Mouse (Mus musculus) ES-Bruce4 (cell line): Measurements from ENCODE around the gene Ssrp1. TPM values are rescaled to one million over a fixed set of nuclear protein-coding genes. Genes with fewer than 3 reads are reported as not detected.

Experiments used
- H3K27ac ChIP-seq: 2 replicates; pipeline ENCODE4 v1.5.1; 2012; ENCODE audit warnings: low read length, inconsistent platforms; ENCODE audit not compliant: insufficient read depth
- H3K27me3 ChIP-seq: 2 replicates; pipeline ENCODE4 v1.6.1; 2012; ENCODE audit warnings: mild to moderate bottlenecking, low read length, inconsistent platforms; ENCODE audit not compliant: control insufficient read depth, poor library complexity, insufficient read depth, severe bottlenecking
- H3K36me3 ChIP-seq: 2 replicates; pipeline ENCODE4 v1.6.1; 2012; ENCODE audit warnings: inconsistent platforms, mild to moderate bottlenecking, low read length, moderate library complexity; ENCODE audit not compliant: control insufficient read depth, poor library complexity, insufficient read depth, severe bottlenecking
- H3K4me1 ChIP-seq: one replicate; pipeline ENCODE4 v1.8.1; 2011; ENCODE audit warnings: low read length; ENCODE audit not compliant: control insufficient read depth, insufficient read depth
- H3K4me3 ChIP-seq: 2 replicates; pipeline ENCODE4 v1.5.1; 2011; ENCODE audit warnings: low read depth, mild to moderate bottlenecking, low read length
- H3K9ac ChIP-seq: 2 replicates; pipeline ENCODE4 v1.6.1; 2012; ENCODE audit warnings: low read depth, mild to moderate bottlenecking, inconsistent platforms; ENCODE audit not compliant: poor library complexity, severe bottlenecking
- H3K9me3 ChIP-seq: replicated peaks from 2 replicates; pipeline ENCODE4 v1.6.1; 2012; ENCODE audit warnings: mild to moderate bottlenecking, low read length, inconsistent platforms; ENCODE audit not compliant: control insufficient read depth, poor library complexity, insufficient read depth, severe bottlenecking
- CTCF ChIP-seq: IDR thresholded peaks from one replicate; pipeline ENCODE4 v1.8.1; 2011; ENCODE audit warnings: low read depth, low read length
- EP300 ChIP-seq: IDR thresholded peaks from 2 replicates; pipeline ENCODE4 v1.6.1; 2011; ENCODE audit warnings: low read depth, low read length; ENCODE audit not compliant: insufficient read depth
- POLR2A ChIP-seq: IDR thresholded peaks from one replicate; pipeline ENCODE4 v1.8.1; 2011; ENCODE audit warnings: low read length; ENCODE audit not compliant: insufficient read depth
- polyA plus RNA-seq: library from polyadenylated mRNA; stranded (reverse); fragments of >200 nt; gene quantifications from 2 replicates; pipeline ENCODE4 v1.2.4, GENCODE M21; 2011; ENCODE audit warnings: low read depth; ENCODE audit not compliant: missing spikeins, insufficient read depth, insufficient read length

The Ssrp1 gene
- polyA plus RNA-seq, 1 experiment, result 228 TPM

GRCm38 (mm10) chr2:85061107-85061541, 24.1 kb downstream of the Ssrp1 start:
- H3K27me3 ChIP-seq, result no peaks in the 10 kb centered on the region
- TF ChIP-seq CTCF, result no peak
- no peak for TF ChIP-seq POLR2A
- TF ChIP-seq EP300, result no peak
- H3K36me3 ChIP-seq, result no peaks in the 10 kb centered on the region
- H3K4me3 ChIP-seq, result peak overlapping the region; percentile 33
- H3K9ac ChIP-seq, result peak overlapping the region; percentile 39
- H3K27ac ChIP-seq, result no peak overlapping the region
- no peaks in the 10 kb centered on the region for H3K9me3 ChIP-seq
- peaks cover 2% of the 10 kb centered on the region for H3K4me1 ChIP-seq

- Histone ChIP-seq H3K9me3 (no peaks in the 10 kb centered on the region), H3K4me3 (no peak overlapping the region), H3K27me3 (no peaks in the 10 kb centered on the region), H3K4me1 (no peaks in the 10 kb centered on the region), H3K9ac (no peak overlapping the region), H3K27ac (no peak overlapping the region), H3K36me3 (no peaks in the 10 kb centered on the region)
- TF ChIP-seq POLR2A (no peak), EP300 (no peak), CTCF (no peak)
Measured at GRCm38 (mm10) chr2:85065141-85065875, 28.3 kb downstream of the Ssrp1 start.

- no peak for TF ChIP-seq CTCF
- no peak for TF ChIP-seq POLR2A
- TF ChIP-seq EP300, result no peak
- Histone ChIP-seq H3K4me1 (no peaks in the 10 kb centered on the region), H3K4me3 (no peak overlapping the region), H3K9ac (no peak overlapping the region), H3K27ac (no peak overlapping the region), H3K27me3 (no peaks in the 10 kb centered on the region), H3K9me3 (no peaks in the 10 kb centered on the region), H3K36me3 (no peaks in the 10 kb centered on the region)
Measured at GRCm38 (mm10) chr2:85066937-85067336, 29.9 kb downstream of the Ssrp1 start.

- no peaks in the 10 kb centered on the region for H3K4me1 ChIP-seq
- no peak overlapping the region for H3K4me3 ChIP-seq
- H3K36me3 ChIP-seq, result no peaks in the 10 kb centered on the region
- no peaks in the 10 kb centered on the region for H3K9me3 ChIP-seq
- no peak overlapping the region for H3K9ac ChIP-seq
- no peaks in the 10 kb centered on the region for H3K27me3 ChIP-seq
- H3K27ac ChIP-seq, result no peak overlapping the region
- TF ChIP-seq POLR2A (no peak), CTCF (no peak), EP300 (no peak)
Measured at GRCm38 (mm10) chr2:85067903-85068625, 31.0 kb downstream of the Ssrp1 start.

GRCm38 (mm10) chr2:85068626-85069025, 31.6 kb downstream of the Ssrp1 start:
- H3K9ac ChIP-seq, result no peak overlapping the region
- H3K36me3 ChIP-seq, result no peaks in the 10 kb centered on the region

GRCm38 (mm10) chr2:85070086-85070485, 33.1 kb downstream of the Ssrp1 start:
- Histone ChIP-seq H3K27ac (no peak overlapping the region), H3K9me3 (no peaks in the 10 kb centered on the region), H3K4me3 (no peak overlapping the region), H3K9ac (no peak overlapping the region), H3K27me3 (no peaks in the 10 kb centered on the region), H3K4me1 (no peaks in the 10 kb centered on the region), H3K36me3 (no peaks in the 10 kb centered on the region)
- TF ChIP-seq EP300, result no peak
- TF ChIP-seq POLR2A, result no peak
- no peak for TF ChIP-seq CTCF

More at GRCm38 (mm10) chr2:85068626-85069025, 31.6 kb downstream of the Ssrp1 start:
- Histone ChIP-seq H3K9me3 (no peaks in the 10 kb centered on the region), H3K27me3 (no peaks in the 10 kb centered on the region), H3K4me1 (no peaks in the 10 kb centered on the region), H3K4me3 (no peak overlapping the region), H3K27ac (no peak overlapping the region)
- TF ChIP-seq POLR2A (no peak), CTCF (no peak), EP300 (no peak)
